Mouse (Mus musculus) hindbrain, embryonic 10.5 days (tissue): ENCODE data around the gene Atp8a2. TPM values are rescaled to one million over a fixed set of nuclear protein-coding genes. Genes with fewer than 3 reads are reported as not detected.

ENCODE experiments used
- DNase-seq: peaks from one replicate; pipeline ENCODE4 v3.0.0-alpha.2; 2017; ENCODE audit warnings: low spot score
- H3K27ac ChIP-seq: fragments of 300-500 bp; sonication (generic); 2 replicates; pipeline ENCODE4 v1.5.1; 2016; ENCODE audit warnings: mild to moderate bottlenecking, moderate library complexity
- H3K27me3 ChIP-seq: fragments of 300-500 bp; sonication (generic); 2 replicates; pipeline ENCODE4 v1.6.1; 2016; ENCODE audit warnings: mild to moderate bottlenecking; ENCODE audit not compliant: poor library complexity, insufficient read depth, severe bottlenecking
- H3K36me3 ChIP-seq: fragments of 300-500 bp; sonication (generic); 2 replicates; pipeline ENCODE4 v1.6.1; 2016; ENCODE audit warnings: mild to moderate bottlenecking, moderate library complexity
- H3K4me1 ChIP-seq: fragments of 300-500 bp; sonication (generic); replicated peaks from 2 replicates; pipeline ENCODE4 v1.6.1; 2016; ENCODE audit warnings: mild to moderate bottlenecking
- H3K4me3 ChIP-seq: fragments of 300-500 bp; sonication (generic); 2 replicates; pipeline ENCODE4 v1.5.1; 2016; ENCODE audit warnings: mild to moderate bottlenecking, moderate library complexity
- H3K9me3 ChIP-seq: fragments of 300-500 bp; sonication (generic); 2 replicates; pipeline ENCODE4 v1.6.1; 2016; ENCODE audit warnings: mild to moderate bottlenecking, moderate library complexity
- WGBS: fragments of 180-500 bp; shearing (Covaris S2); methylation state at CpG from one replicate; pipeline ENCODE4 v1.1.7; 2016; 5-methylcytosine and 5-hydroxymethylcytosine counted together
- polyA plus RNA-seq: library from polyadenylated mRNA; unstranded; fragments of >200 nt; fragmentation: Nextera tagmentation; extraction: Ambion mirVana; gene quantifications from 2 replicates; pipeline ENCODE4 v1.2.1, GENCODE M21; 2016

Gene Atp8a2
- polyA plus RNA-seq, 1 experiment from 2014 or later = 8.0 TPM

DNA sequence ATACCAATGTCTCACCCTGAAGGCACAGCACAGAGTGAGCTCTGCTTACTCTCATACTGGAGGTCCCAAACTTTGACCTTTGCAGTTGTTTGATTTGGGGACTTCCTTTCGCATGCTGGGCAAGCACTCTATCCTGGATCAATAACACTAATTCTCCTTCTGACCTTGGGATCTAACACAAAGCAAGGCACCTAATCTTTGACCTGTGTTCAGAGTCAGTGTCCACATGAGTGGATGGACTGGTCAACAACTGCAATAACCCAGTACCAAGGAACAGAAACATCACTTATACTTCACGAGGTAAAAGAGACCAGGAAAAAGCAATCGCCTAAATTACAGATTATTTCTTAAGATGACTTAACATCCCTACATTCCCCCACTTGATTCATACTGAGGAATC, 136.0 kb downstream of the Atp8a2 start:
- 0 out of 2 replicates have a peak, but pooled peaks cover 3% of the 10 kb centered on the region for H3K4me1 ChIP-seq
- no peak overlapping the region for H3K27ac ChIP-seq
- no peak for DNase-seq
- H3K9me3 ChIP-seq = no peaks in the 10 kb centered on the region
- WGBS = 69% methylated on average over 3 of the region's 3 CpGs
- H3K4me3 ChIP-seq = no peak overlapping the region
- H3K27me3 ChIP-seq = no peaks in the 10 kb centered on the region
- H3K36me3 ChIP-seq = no peaks in the 10 kb centered on the region

- Histone ChIP-seq H3K4me3 (no peak overlapping the region), H3K4me1 (no peaks in the 10 kb centered on the region), H3K36me3 (no peaks in the 10 kb centered on the region), H3K27me3 (no peaks in the 10 kb centered on the region), H3K9me3 (no peaks in the 10 kb centered on the region), H3K27ac (no peak overlapping the region)
- no peak for DNase-seq
- 46% methylated on average over 3 of the region's 3 CpGs for WGBS
Observed at GRCm38 (mm10) chr14:60058867-60059266, 138.1 kb downstream of the Atp8a2 start.

GRCm38 (mm10) chr14:60055231-60055630, 141.7 kb downstream of the Atp8a2 start:
- H3K27me3 ChIP-seq = no peaks in the 10 kb centered on the region
- H3K4me3 ChIP-seq = no peak overlapping the region
- no peak for DNase-seq
- H3K27ac ChIP-seq = no peak overlapping the region
- 95% methylated on average over 4 of the region's 4 CpGs for WGBS
- no peaks in the 10 kb centered on the region for H3K36me3 ChIP-seq
- no peaks in the 10 kb centered on the region; the same call in 1 of the 2 replicates for H3K9me3 ChIP-seq
- no peaks in the 10 kb centered on the region for H3K4me1 ChIP-seq

DNA sequence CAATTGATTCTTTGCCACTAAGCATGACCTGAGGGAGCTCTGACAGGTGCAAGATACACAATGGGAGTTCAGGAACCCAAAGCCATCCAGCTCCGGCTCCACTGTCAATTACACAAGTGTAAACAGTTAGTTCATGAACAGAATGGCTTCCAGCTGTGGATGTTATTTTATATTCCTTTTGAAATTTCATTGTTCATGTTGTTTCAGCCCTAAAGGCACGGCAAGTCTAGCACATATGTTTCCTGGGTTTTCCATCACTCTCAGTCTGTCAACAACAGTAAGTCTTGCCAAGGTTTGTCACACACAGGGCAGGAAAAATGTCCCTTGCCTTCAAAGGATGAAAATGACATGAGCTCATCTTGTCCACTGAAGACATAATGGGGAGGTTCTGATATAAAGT, 166.3 kb downstream of the Atp8a2 start:
- Histone ChIP-seq H3K27ac (no peak overlapping the region), H3K9me3 (no peaks in the 10 kb centered on the region), H3K36me3 (no peaks in the 10 kb centered on the region), H3K4me1 (no peaks in the 10 kb centered on the region), H3K4me3 (no peak overlapping the region), H3K27me3 (no peaks in the 10 kb centered on the region)
- 68% methylated on average over 2 of the region's 2 CpGs for WGBS
- DNase-seq = no peak

GRCm38 (mm10) chr14:60027139-60027538, 169.8 kb downstream of the Atp8a2 start:
- Histone ChIP-seq H3K4me3 (no peak overlapping the region), H3K27me3 (no peaks in the 10 kb centered on the region), H3K27ac (no peak overlapping the region), H3K4me1 (no peaks in the 10 kb centered on the region), H3K9me3 (no peaks in the 10 kb centered on the region), H3K36me3 (no peaks in the 10 kb centered on the region)
- WGBS = 75% methylated on average over 1 of the region's 1 CpGs
- no peak for DNase-seq

- Histone ChIP-seq H3K9me3 (no peaks in the 10 kb centered on the region), H3K4me3 (no peak overlapping the region), H3K27ac (no peak overlapping the region), H3K4me1 (no peaks in the 10 kb centered on the region), H3K27me3 (no peaks in the 10 kb centered on the region), H3K36me3 (no peaks in the 10 kb centered on the region)
- 84% methylated on average over 8 of the region's 8 CpGs for WGBS
- DNase-seq = no peak
Observed at GRCm38 (mm10) chr14:60026647-60027046, 170.3 kb downstream of the Atp8a2 start.

DNA sequence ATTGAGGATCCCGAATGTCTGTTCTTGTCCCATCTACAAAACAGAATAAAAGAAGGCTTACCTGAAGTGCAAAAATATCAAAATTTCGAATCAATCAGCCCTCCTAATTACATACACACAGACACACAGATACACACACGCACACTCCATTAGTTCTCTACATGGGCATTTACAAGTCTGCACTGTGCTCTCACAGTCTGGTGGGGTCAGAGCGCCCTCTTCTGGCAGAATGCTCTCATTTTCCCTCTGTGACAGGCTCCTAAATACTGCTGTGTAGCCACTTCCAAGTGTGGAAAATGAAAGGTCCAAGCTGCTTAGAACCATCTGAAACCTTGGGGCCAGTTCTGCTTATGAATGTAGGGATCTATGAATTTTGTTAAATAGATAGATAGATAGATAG, 181.1 kb downstream of the Atp8a2 start:
- whole genome bisulfite sequencing = 41% methylated on average over 4 of the region's 4 CpGs
- peak; percentile 83 for DNase-seq
- no peaks in the 10 kb centered on the region for H3K4me1 ChIP-seq

DNA sequence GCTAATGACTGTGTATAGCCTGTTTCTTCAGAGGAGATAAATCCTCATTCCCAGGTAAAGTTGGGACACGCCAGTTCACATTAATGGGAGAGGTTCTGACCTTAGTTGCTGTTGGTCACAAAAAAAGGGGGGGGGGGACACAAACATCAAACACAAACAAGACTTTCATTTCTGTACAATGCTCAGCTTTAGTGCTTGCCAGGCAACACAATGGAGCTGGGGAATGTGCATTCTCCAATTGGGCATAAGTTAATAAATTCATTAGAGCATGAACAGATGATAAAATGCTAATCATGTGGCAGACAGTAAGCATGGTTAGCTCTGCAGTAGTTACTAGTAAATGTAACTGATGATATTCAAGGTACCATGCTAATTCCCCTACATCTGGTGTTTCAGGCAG, 195.2 kb downstream of the Atp8a2 start:
- Histone ChIP-seq H3K4me3 (no peak overlapping the region), H3K9me3 (no peaks in the 10 kb centered on the region), H3K27ac (no peak overlapping the region), H3K27me3 (no peaks in the 10 kb centered on the region), H3K36me3 (no peaks in the 10 kb centered on the region), H3K4me1 (no peaks in the 10 kb centered on the region)
- DNase-seq = no peak
- WGBS = 82% methylated on average over 1 of the region's 1 CpGs

More for the DNA sequence above, 181.1 kb downstream of the Atp8a2 start:
- H3K27ac ChIP-seq = no peak overlapping the region
- no peaks in the 10 kb centered on the region for H3K27me3 ChIP-seq
- no peaks in the 10 kb centered on the region for H3K36me3 ChIP-seq
- no peaks in the 10 kb centered on the region for H3K9me3 ChIP-seq
- H3K4me3 ChIP-seq = no peak overlapping the region

DNA sequence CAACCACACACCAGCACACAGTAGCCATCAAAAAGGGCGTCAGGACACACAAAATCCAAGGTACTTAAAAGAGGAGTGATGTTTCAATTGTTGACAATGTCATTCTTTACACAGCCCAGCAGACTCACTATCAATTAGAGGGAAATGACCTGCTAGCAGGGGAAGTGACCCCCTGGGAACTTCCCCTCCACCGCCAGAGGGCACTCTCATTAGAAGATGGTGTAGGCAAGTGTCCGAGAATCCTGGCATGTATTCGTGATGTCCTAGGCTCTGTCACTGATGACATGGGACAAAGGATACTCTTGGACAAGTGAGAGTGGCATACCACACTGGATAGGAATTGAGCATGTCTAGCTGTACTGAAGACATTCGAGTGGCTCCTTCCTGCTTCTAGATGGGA, 208.1 kb downstream of the Atp8a2 start:
- Histone ChIP-seq H3K4me1 (no peaks in the 10 kb centered on the region), H3K4me3 (no peak overlapping the region), H3K27ac (no peak overlapping the region), H3K9me3 (no peaks in the 10 kb centered on the region), H3K27me3 (no peaks in the 10 kb centered on the region), H3K36me3 (no peaks in the 10 kb centered on the region)
- peak; percentile 30 for DNase-seq
- WGBS = 58% methylated on average over 5 of the region's 5 CpGs

DNA sequence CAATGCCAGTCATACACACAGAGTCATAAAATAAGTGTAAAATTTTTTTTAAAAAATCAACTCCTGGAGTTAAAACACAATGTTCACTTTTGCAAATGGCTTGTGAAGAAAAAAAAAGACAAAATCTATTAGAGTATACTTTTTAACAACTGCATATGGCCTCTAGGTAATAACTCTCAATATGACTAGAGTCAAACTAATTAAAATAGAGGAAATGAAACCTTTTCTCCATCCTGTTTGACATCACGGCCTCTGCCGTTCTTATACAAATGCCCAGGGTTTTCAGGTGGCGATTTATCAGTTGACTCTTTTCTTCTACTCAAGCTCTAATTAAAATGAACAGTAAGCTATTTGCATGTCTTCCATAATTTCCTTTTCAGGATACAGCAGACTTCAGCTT, 209.0 kb downstream of the Atp8a2 start:
- no peak for DNase-seq
- Histone ChIP-seq H3K27ac (no peak overlapping the region), H3K27me3 (no peaks in the 10 kb centered on the region), H3K4me3 (no peak overlapping the region), H3K36me3 (no peaks in the 10 kb centered on the region), H3K9me3 (no peaks in the 10 kb centered on the region), H3K4me1 (no peaks in the 10 kb centered on the region)
- WGBS = 89% methylated on average over 3 of the region's 3 CpGs

GRCm38 (mm10) chr14:59978007-59978406, 219.0 kb downstream of the Atp8a2 start:
- 62% methylated on average over 2 of the region's 2 CpGs for WGBS
- no peak overlapping the region for H3K27ac ChIP-seq
- DNase-seq = no peak
- H3K36me3 ChIP-seq = no peaks in the 10 kb centered on the region
- 0 out of 2 replicates have a peak, but pooled peaks cover 6% of the 10 kb centered on the region for H3K4me1 ChIP-seq
- H3K27me3 ChIP-seq = peaks cover 2% of the 10 kb centered on the region; the same call in 1 of the 2 replicates
- H3K4me3 ChIP-seq = no peak overlapping the region
- H3K9me3 ChIP-seq = no peaks in the 10 kb centered on the region

- DNase-seq = no peak
- WGBS = 74% methylated on average over 5 of the region's 5 CpGs
- peaks cover 8% of the 10 kb centered on the region; the same call in 1 of the 2 replicates for H3K27me3 ChIP-seq
- no peaks in the 10 kb centered on the region for H3K36me3 ChIP-seq
- no peak overlapping the region for H3K4me3 ChIP-seq
- no peaks in the 10 kb centered on the region for H3K9me3 ChIP-seq
- no peak overlapping the region for H3K27ac ChIP-seq
- peaks cover 15% of the 10 kb centered on the region for H3K4me1 ChIP-seq
Observed at GRCm38 (mm10) chr14:59971221-59971730, 225.7 kb downstream of the Atp8a2 start.

- Histone ChIP-seq H3K4me1 (peaks cover 15% of the 10 kb centered on the region), H3K4me3 (no peak overlapping the region), H3K9me3 (no peaks in the 10 kb centered on the region), H3K27me3 (peaks cover 8% of the 10 kb centered on the region; the same call in 1 of the 2 replicates), H3K36me3 (no peaks in the 10 kb centered on the region), H3K27ac (no peak overlapping the region)
- peak; percentile 20 for DNase-seq
- 32% methylated on average over 7 of the region's 7 CpGs for WGBS
Observed at GRCm38 (mm10) chr14:59969485-59970134, 227.4 kb downstream of the Atp8a2 start.
